Mouse (Mus musculus) limb, embryonic 14.5 days (tissue): ENCODE measurements at regions not wholly inside any gene's neighbourhood (a gene's known extent, or its start where the extent isn't known, plus 50 kb on each side); places are given as distances from the start of the nearest gene placed in this dataset.

Source experiments
- ATAC-seq: fragments of 200-750 bp; cut with Nextera tagmentation; 2 replicates; pipeline ENCODE4 v1.8.0; 2017; ENCODE audit warnings: low read depth, moderate number of reproducible peaks, moderate TSS enrichment; ENCODE audit not compliant: low FRiP score
- DNase-seq: peaks from one replicate; pipeline ENCODE4 v3.0.0-alpha.2; 2015; ENCODE audit warnings: low spot score
- H3K27ac ChIP-seq: fragments of 300-500 bp; sonication (generic); replicated peaks from 2 replicates; pipeline ENCODE4 v1.5.1; 2014; ENCODE audit warnings: low read depth, mild to moderate bottlenecking, low read length, moderate library complexity, mixed read lengths
- H3K27me3 ChIP-seq: fragments of 300-500 bp; sonication (generic); 2 replicates; pipeline ENCODE4 v1.6.1; 2014; ENCODE audit warnings: low read length, mixed read lengths; ENCODE audit not compliant: control insufficient read depth, insufficient read depth
- H3K36me3 ChIP-seq: fragments of 300-500 bp; sonication (generic); 2 replicates; pipeline ENCODE4 v1.6.1; 2014; ENCODE audit warnings: mild to moderate bottlenecking, low read length, moderate library complexity, mixed read lengths; ENCODE audit not compliant: control insufficient read depth, insufficient read depth
- H3K4me1 ChIP-seq: fragments of 300-500 bp; sonication (generic); 2 replicates; pipeline ENCODE4 v1.6.1; 2014; ENCODE audit warnings: antibody characterized with exemption, low read length, mixed read lengths; ENCODE audit not compliant: control insufficient read depth, insufficient read depth
- H3K4me2 ChIP-seq: fragments of 300-500 bp; sonication (generic); replicated peaks from 2 replicates; pipeline ENCODE4 v1.6.1; 2014; ENCODE audit warnings: low read depth, mild to moderate bottlenecking, low read length, moderate library complexity; ENCODE audit not compliant: severe bottlenecking
- H3K4me3 ChIP-seq: fragments of 300-500 bp; sonication (generic); replicated peaks from 2 replicates; pipeline ENCODE4 v1.5.1; 2014; ENCODE audit warnings: low read length
- H3K9ac ChIP-seq: fragments of 300-500 bp; sonication (generic); 2 replicates; pipeline ENCODE4 v1.6.1; 2014; ENCODE audit warnings: mild to moderate bottlenecking, low read depth, low read length, moderate library complexity; ENCODE audit not compliant: severe bottlenecking
- H3K9me3 ChIP-seq: fragments of 300-500 bp; sonication (generic); 2 replicates; pipeline ENCODE4 v1.6.1; 2016; ENCODE audit warnings: low read length; ENCODE audit not compliant: control insufficient read depth
- POLR2A ChIP-seq: fragments of 200-500 bp; IDR thresholded peaks from 2 replicates; pipeline ENCODE4 v1.8.0; 2012; ENCODE audit warnings: inconsistent platforms, mild to moderate bottlenecking, moderate library complexity, borderline replicate concordance; ENCODE audit not compliant: insufficient read depth, insufficient read length; ENCODE audit errors: extremely low read depth
- WGBS: fragments of 180-500 bp; shearing (Covaris S2); extraction: QIAGEN DNeasy Blood & Tissue Kit; methylation state at CpG from one replicate; pipeline ENCODE4 v1.1.7; 2014; 5-methylcytosine and 5-hydroxymethylcytosine counted together

- Histone ChIP-seq H3K27me3 (no peaks in the 10 kb centered on the region), H3K4me1 (no peaks in the 10 kb centered on the region), H3K36me3 (no peaks in the 10 kb centered on the region), H3K9ac (no peak overlapping the region), H3K4me2 (no peak overlapping the region), H3K4me3 (no peak overlapping the region), H3K9me3 (no peaks in the 10 kb centered on the region), H3K27ac (no peak overlapping the region)
- ATAC-seq: no peak
- WGBS: 72% methylated on average over 10 of the region's 16 CpGs
- no peak for DNase-seq
- TF ChIP-seq POLR2A: no peak
Measured at GRCm38 (mm10) chr3:54103098-54103497, 52.7 kb upstream of the Trpc4 start.

- no peak for ATAC-seq
- no peak overlapping the region for H3K9ac ChIP-seq
Measured at GRCm38 (mm10) chr3:54083634-54084033, 72.2 kb upstream of the Trpc4 start.

GRCm38 (mm10) chr3:54076461-54076860 is 79.4 kb upstream of the Trpc4 start:
- Histone ChIP-seq H3K4me2 (no peak overlapping the region), H3K27me3 (no peaks in the 10 kb centered on the region), H3K4me1 (no peaks in the 10 kb centered on the region), H3K36me3 (no peaks in the 10 kb centered on the region), H3K9ac (no peak overlapping the region), H3K4me3 (no peak overlapping the region), H3K27ac (no peak overlapping the region), H3K9me3 (no peaks in the 10 kb centered on the region)
- 66% methylated on average over 5 of the region's 5 CpGs for WGBS
- DNase-seq (no peak), ATAC-seq (no peak)
- TF ChIP-seq POLR2A: no peak

More at GRCm38 (mm10) chr3:54083634-54084033, 72.2 kb upstream of the Trpc4 start:
- Histone ChIP-seq H3K27me3 (no peaks in the 10 kb centered on the region), H3K4me2 (no peak overlapping the region), H3K4me1 (no peaks in the 10 kb centered on the region), H3K9me3 (no peaks in the 10 kb centered on the region), H3K36me3 (no peaks in the 10 kb centered on the region), H3K27ac (no peak overlapping the region), H3K4me3 (no peak overlapping the region)
- no peak for DNase-seq
- TF ChIP-seq POLR2A: no peak
- 62% methylated on average over 6 of the region's 6 CpGs for WGBS

GRCm38 (mm10) chr3:54060653-54061052 is 95.2 kb upstream of the Trpc4 start:
- H3K27ac ChIP-seq: no peak overlapping the region
- 87% methylated on average over 1 of the region's 1 CpGs for WGBS
- DNase-seq (no peak), ATAC-seq (no peak)
- H3K27me3 ChIP-seq: no peaks in the 10 kb centered on the region
- no peak for TF ChIP-seq POLR2A
- H3K9ac ChIP-seq: no peak overlapping the region
- no peaks in the 10 kb centered on the region for H3K9me3 ChIP-seq
- no peak overlapping the region for H3K4me3 ChIP-seq
- no peak overlapping the region for H3K4me2 ChIP-seq
- no peaks in the 10 kb centered on the region for H3K36me3 ChIP-seq
- H3K4me1 ChIP-seq: no peaks in the 10 kb centered on the region

- Histone ChIP-seq H3K27me3 (no peaks in the 10 kb centered on the region), H3K4me1 (peaks cover 4% of the 10 kb centered on the region; the same call in 1 of the 2 replicates), H3K4me3 (no peak overlapping the region), H3K27ac (no peak overlapping the region), H3K4me2 (no peak overlapping the region), H3K9me3 (no peaks in the 10 kb centered on the region), H3K36me3 (no peaks in the 10 kb centered on the region), H3K9ac (no peak overlapping the region)
- ATAC-seq: no peak
- WGBS: 79% methylated on average over 7 of the region's 7 CpGs
- no peak for DNase-seq
- TF ChIP-seq POLR2A: no peak
Measured at GRCm38 (mm10) chr3:54054376-54054775, 101.5 kb upstream of the Trpc4 start.

GRCm38 (mm10) chr3:54049370-54049769 is 106.5 kb upstream of the Trpc4 start:
- WGBS: 60% methylated on average over 2 of the region's 2 CpGs
- ATAC-seq (no peak), DNase-seq (no peak)

More at GRCm38 (mm10) chr3:54049370-54049769, 106.5 kb upstream of the Trpc4 start:
- Histone ChIP-seq H3K27ac (no peak overlapping the region), H3K4me3 (no peak overlapping the region), H3K36me3 (no peaks in the 10 kb centered on the region), H3K9me3 (no peaks in the 10 kb centered on the region), H3K4me2 (no peak overlapping the region), H3K27me3 (no peaks in the 10 kb centered on the region), H3K4me1 (peaks cover 4% of the 10 kb centered on the region; the same call in 1 of the 2 replicates), H3K9ac (no peak overlapping the region)
- no peak for TF ChIP-seq POLR2A
